Mouse (Mus musculus) hindbrain, embryonic 15.5 days (tissue): ENCODE data around the gene Foxred2. TPM values are rescaled to one million over a fixed set of nuclear protein-coding genes. Genes with fewer than 3 reads are reported as not detected.

Experiments
- ATAC-seq: fragments of 200-750 bp; cut with Nextera tagmentation; 2 replicates; pipeline ENCODE4 v1.8.0; 2017; ENCODE audit warnings: low read depth, moderate number of reproducible peaks, moderate TSS enrichment; ENCODE audit not compliant: low FRiP score
- H3K27ac ChIP-seq: fragments of 300-500 bp; sonication (generic); replicated peaks from 2 replicates; pipeline ENCODE4 v1.5.1; 2015; ENCODE audit warnings: mild to moderate bottlenecking, inconsistent platforms
- H3K27me3 ChIP-seq: fragments of 300-500 bp; sonication (generic); 2 replicates; pipeline ENCODE4 v1.6.1; 2015; ENCODE audit warnings: control low read depth, inconsistent platforms
- H3K36me3 ChIP-seq: fragments of 300-500 bp; sonication (generic); 2 replicates; pipeline ENCODE4 v1.6.1; 2015; ENCODE audit warnings: control low read depth, inconsistent platforms
- H3K4me1 ChIP-seq: fragments of 300-500 bp; sonication (generic); replicated peaks from 2 replicates; pipeline ENCODE4 v1.6.1; 2015; ENCODE audit warnings: control low read depth, inconsistent platforms
- H3K4me2 ChIP-seq: fragments of 300-500 bp; sonication (generic); 2 replicates; pipeline ENCODE4 v1.6.1; 2015; ENCODE audit warnings: moderate library complexity, mild to moderate bottlenecking, inconsistent platforms
- H3K4me3 ChIP-seq: fragments of 300-500 bp; sonication (generic); 2 replicates; pipeline ENCODE4 v1.5.1; 2015; ENCODE audit warnings: mild to moderate bottlenecking, inconsistent platforms
- H3K9ac ChIP-seq: fragments of 300-500 bp; sonication (generic); 2 replicates; pipeline ENCODE4 v1.6.1; 2015; ENCODE audit warnings: inconsistent platforms
- H3K9me3 ChIP-seq: fragments of 300-500 bp; sonication (generic); 2 replicates; pipeline ENCODE4 v1.6.1; 2016; ENCODE audit warnings: control low read depth, inconsistent platforms
- WGBS: fragments of 180-500 bp; shearing (Covaris S2); methylation state at CpG from one replicate; pipeline ENCODE4 v1.1.7; 2015; 5-methylcytosine and 5-hydroxymethylcytosine counted together
- polyA plus RNA-seq: library from polyadenylated mRNA; unstranded; fragments of >200 nt; fragmentation: Nextera tagmentation; extraction: Ambion mirVana; gene quantifications from 2 replicates; pipeline ENCODE4 v1.2.1, GENCODE M21; 2015

Gene Foxred2
- polyA plus RNA-seq: 8.5 and 9.1 TPM in 2 replicates

- peak within 1 kb of the TSS; percentile 60 for H3K4me3 ChIP-seq
- H3K9ac ChIP-seq: peak within 1 kb of the TSS; percentile 63
- H3K36me3 ChIP-seq: peaks cover 37% of the 10 kb centered on the region
- ATAC-seq: peak; percentile 91
- peak within 1 kb of the TSS; percentile 79 for H3K27ac ChIP-seq
- H3K4me1 ChIP-seq: peaks cover 35% of the 10 kb centered on the region
- no peaks in the 10 kb centered on the region for H3K27me3 ChIP-seq
- H3K4me2 ChIP-seq: peak within 1 kb of the TSS; percentile 96
- under 1% methylated on average over 39 of the region's 39 CpGs for WGBS
- no peaks in the 10 kb centered on the region for H3K9me3 ChIP-seq
Measured at GRCm38 (mm10) chr15:77956404-77956901, at the start of gene Foxred2. Gene Foxred2, minus strand, starts transcription at chr15:77956722.

- Histone ChIP-seq H3K4me2 (no peak overlapping the region), H3K9me3 (no peaks in the 10 kb centered on the region), H3K4me1 (peaks cover 13% of the 10 kb centered on the region; the same call in 1 of the 2 replicates), H3K27me3 (no peaks in the 10 kb centered on the region), H3K4me3 (no peak overlapping the region), H3K36me3 (no peaks in the 10 kb centered on the region), H3K27ac (no peak overlapping the region), H3K9ac (no peak overlapping the region)
- no peak for ATAC-seq
- WGBS: 54% methylated on average over 9 of the region's 9 CpGs
Measured at GRCm38 (mm10) chr15:78003929-78004328, 47.4 kb upstream of the Foxred2 start.

- ATAC-seq: no peak
- Histone ChIP-seq H3K4me3 (no peak overlapping the region), H3K4me1 (0 out of 2 replicates have a peak, but pooled peaks cover 4% of the 10 kb centered on the region), H3K27ac (no peak overlapping the region), H3K27me3 (no peaks in the 10 kb centered on the region), H3K9ac (no peak overlapping the region), H3K9me3 (no peaks in the 10 kb centered on the region), H3K36me3 (no peaks in the 10 kb centered on the region), H3K4me2 (no peak overlapping the region)
- 12% methylated on average over 5 of the region's 5 CpGs for WGBS
Measured at GRCm38 (mm10) chr15:78001400-78001799, 44.9 kb upstream of the Foxred2 start.

GRCm38 (mm10) chr15:77988541-77988940 is 32.0 kb upstream of the Foxred2 start:
- no peaks in the 10 kb centered on the region for H3K9me3 ChIP-seq
- 57% methylated on average over 5 of the region's 5 CpGs for WGBS
- H3K4me2 ChIP-seq: no peak overlapping the region
- no peaks in the 10 kb centered on the region for H3K27me3 ChIP-seq
- H3K36me3 ChIP-seq: no peaks in the 10 kb centered on the region
- H3K4me1 ChIP-seq: no peaks in the 10 kb centered on the region
- no peak overlapping the region for H3K4me3 ChIP-seq
- no peak for ATAC-seq
- H3K27ac ChIP-seq: no peak overlapping the region
- H3K9ac ChIP-seq: no peak overlapping the region

GRCm38 (mm10) chr15:77983391-77983790 is 26.9 kb upstream of the Foxred2 start:
- Histone ChIP-seq H3K4me3 (no peak overlapping the region), H3K9me3 (no peaks in the 10 kb centered on the region), H3K36me3 (no peaks in the 10 kb centered on the region), H3K27ac (no peak overlapping the region), H3K9ac (no peak overlapping the region), H3K4me1 (peaks cover 4% of the 10 kb centered on the region; the same call in 1 of the 2 replicates), H3K4me2 (no peak overlapping the region), H3K27me3 (0 out of 2 replicates have a peak, but pooled peaks cover 3% of the 10 kb centered on the region)
- 38% methylated on average over 3 of the region's 3 CpGs for WGBS
- no peak for ATAC-seq

GRCm38 (mm10) chr15:77982195-77982939 is 25.8 kb upstream of the Foxred2 start:
- H3K4me3 ChIP-seq: no peak overlapping the region
- H3K27me3 ChIP-seq: 0 out of 2 replicates have a peak, but pooled peaks cover 3% of the 10 kb centered on the region
- peaks cover 4% of the 10 kb centered on the region; the same call in 1 of the 2 replicates for H3K4me1 ChIP-seq
- no peaks in the 10 kb centered on the region for H3K9me3 ChIP-seq
- ATAC-seq: peak; percentile 81
- no peaks in the 10 kb centered on the region for H3K36me3 ChIP-seq
- H3K27ac ChIP-seq: no peak overlapping the region
- no peak overlapping the region for H3K9ac ChIP-seq
- WGBS: 27% methylated on average over 18 of the region's 18 CpGs
- no peak overlapping the region for H3K4me2 ChIP-seq

GRCm38 (mm10) chr15:77981181-77981680 is 24.7 kb upstream of the Foxred2 start:
- no peak overlapping the region for H3K9ac ChIP-seq
- peaks cover 4% of the 10 kb centered on the region; the same call in 1 of the 2 replicates for H3K4me1 ChIP-seq
- H3K4me3 ChIP-seq: no peak overlapping the region
- H3K9me3 ChIP-seq: no peaks in the 10 kb centered on the region
- H3K4me2 ChIP-seq: no peak overlapping the region
- H3K27me3 ChIP-seq: 0 out of 2 replicates have a peak, but pooled peaks cover 3% of the 10 kb centered on the region
- H3K36me3 ChIP-seq: no peaks in the 10 kb centered on the region
- no peak for ATAC-seq
- no peak overlapping the region for H3K27ac ChIP-seq
- WGBS: 79% methylated on average over 5 of the region's 5 CpGs

- H3K4me1 ChIP-seq: peaks cover 4% of the 10 kb centered on the region; the same call in 1 of the 2 replicates
- no peak overlapping the region for H3K27ac ChIP-seq
- no peak for ATAC-seq
- no peak overlapping the region for H3K9ac ChIP-seq
- 89% methylated on average over 10 of the region's 10 CpGs for WGBS
- no peaks in the 10 kb centered on the region for H3K9me3 ChIP-seq
- H3K36me3 ChIP-seq: no peaks in the 10 kb centered on the region
- no peak overlapping the region for H3K4me2 ChIP-seq
- H3K27me3 ChIP-seq: 0 out of 2 replicates have a peak, but pooled peaks cover 3% of the 10 kb centered on the region
- no peak overlapping the region for H3K4me3 ChIP-seq
Measured at GRCm38 (mm10) chr15:77979427-77979865, 22.9 kb upstream of the Foxred2 start.

- WGBS: 57% methylated on average over 3 of the region's 3 CpGs
Measured at GRCm38 (mm10) chr15:77977663-77978062, 21.1 kb upstream of the Foxred2 start.

GRCm38 (mm10) chr15:77974165-77974841 is 17.8 kb upstream of the Foxred2 start:
- no peak overlapping the region for H3K4me2 ChIP-seq
- 80% methylated on average over 6 of the region's 6 CpGs for WGBS
- H3K36me3 ChIP-seq: no peaks in the 10 kb centered on the region
- no peak overlapping the region for H3K4me3 ChIP-seq
- no peak overlapping the region for H3K9ac ChIP-seq
- no peak for ATAC-seq
- no peaks in the 10 kb centered on the region for H3K27me3 ChIP-seq
- H3K9me3 ChIP-seq: no peaks in the 10 kb centered on the region
- no peak overlapping the region for H3K27ac ChIP-seq
- peaks cover 16% of the 10 kb centered on the region for H3K4me1 ChIP-seq

More at GRCm38 (mm10) chr15:77977663-77978062, 21.1 kb upstream of the Foxred2 start:
- no peak overlapping the region for H3K27ac ChIP-seq
- H3K36me3 ChIP-seq: no peaks in the 10 kb centered on the region
- no peak for ATAC-seq
- H3K27me3 ChIP-seq: 0 out of 2 replicates have a peak, but pooled peaks cover 3% of the 10 kb centered on the region
- H3K9ac ChIP-seq: no peak overlapping the region
- no peaks in the 10 kb centered on the region for H3K9me3 ChIP-seq
- no peak overlapping the region for H3K4me3 ChIP-seq
- H3K4me2 ChIP-seq: no peak overlapping the region
- peaks cover 4% of the 10 kb centered on the region; the same call in 1 of the 2 replicates for H3K4me1 ChIP-seq

- Histone ChIP-seq H3K36me3 (peaks cover 25% of the 10 kb centered on the region), H3K4me2 (peak within 1 kb of the TSS; percentile 90), H3K27ac (peak within 1 kb of the TSS; percentile 99), H3K4me3 (peak within 1 kb of the TSS; percentile 90), H3K4me1 (peaks cover 26% of the 10 kb centered on the region), H3K9ac (peak within 1 kb of the TSS; percentile 97), H3K9me3 (no peaks in the 10 kb centered on the region), H3K27me3 (no peaks in the 10 kb centered on the region)
- under 1% methylated on average over 72 of the region's 72 CpGs for WGBS
- peak; percentile 92 for ATAC-seq
Measured at GRCm38 (mm10) chr15:77970470-77971292, 14.2 kb upstream of the Foxred2 start, which contains the start of gene Eif3d. Gene Eif3d, minus strand, starts transcription at chr15:77970813.
